Mouse (Mus musculus): ENCODE data around the gene Cnksr1. TPM values are rescaled to one million over a fixed set of nuclear protein-coding genes. Genes with fewer than 3 reads are reported as not detected.

Gene Cnksr1
- polyA plus RNA-seq, 1 experiment from 2014 or later = 7.7 TPM

- Histone ChIP-seq H3K9ac (no peak overlapping the region), H3K9me3 (no peaks in the 10 kb centered on the region), H3K4me3 (replicated peaks) (no peak overlapping the region), H3K36me3 (no peaks in the 10 kb centered on the region), H3K4me2 (no peak overlapping the region), H3K27ac (no peak overlapping the region), H3K4me1 (no peaks in the 10 kb centered on the region), H3K27me3 (replicated peaks) (no peaks in the 10 kb centered on the region)
- no peak for ATAC-seq (ENCODE audit: insufficient read depth, low FRiP score, low read depth)
- 55% methylated on average over 9 of the region's 9 CpGs for WGBS
Observed at GRCm38 (mm10) chr4:134265860-134266585, 27.8 kb upstream of the Cnksr1 start.

- Histone ChIP-seq H3K4me3 (replicated peaks) (no peak overlapping the region), H3K9ac (no peak overlapping the region), H3K9me3 (no peaks in the 10 kb centered on the region), H3K36me3 (no peaks in the 10 kb centered on the region), H3K27me3 (replicated peaks) (no peaks in the 10 kb centered on the region), H3K4me1 (no peaks in the 10 kb centered on the region), H3K4me2 (no peak overlapping the region), H3K27ac (no peak overlapping the region)
- 37% methylated on average over 6 of the region's 6 CpGs for WGBS
- ATAC-seq (ENCODE audit: insufficient read depth, low FRiP score, low read depth) = no peak
Observed at GRCm38 (mm10) chr4:134263191-134263590, 25.0 kb upstream of the Cnksr1 start.

DNA sequence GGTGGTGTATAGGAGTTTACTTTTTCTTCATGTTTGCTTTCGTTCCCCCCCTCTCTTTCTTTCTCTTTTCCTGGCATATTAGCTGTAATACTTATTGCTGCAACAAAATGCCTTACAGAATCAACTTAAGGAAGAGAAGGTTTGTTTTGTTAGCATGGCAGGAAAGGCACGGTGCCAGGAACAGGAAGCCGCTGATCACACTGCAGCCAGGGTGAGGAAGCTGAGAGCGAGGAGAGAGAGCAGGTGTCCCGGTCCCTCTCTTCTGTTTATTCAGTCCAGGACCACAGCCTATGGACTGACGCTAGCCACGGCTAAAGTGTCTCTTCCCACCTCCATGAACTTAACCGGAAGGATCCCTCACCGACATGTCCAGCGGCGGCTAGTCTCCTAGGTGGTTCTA, 20.2 kb upstream of the Cnksr1 start:
- Histone ChIP-seq H3K4me3 (replicated peaks) (no peak overlapping the region), H3K4me2 (no peak overlapping the region), H3K9me3 (no peaks in the 10 kb centered on the region), H3K4me1 (peaks cover 20% of the 10 kb centered on the region), H3K9ac (no peak overlapping the region), H3K36me3 (no peaks in the 10 kb centered on the region), H3K27ac (no peak overlapping the region), H3K27me3 (replicated peaks) (peaks cover 3% of the 10 kb centered on the region)
- 43% methylated on average over 11 of the region's 11 CpGs for WGBS
- no peak for ATAC-seq (ENCODE audit: insufficient read depth, low FRiP score, low read depth)

DNA sequence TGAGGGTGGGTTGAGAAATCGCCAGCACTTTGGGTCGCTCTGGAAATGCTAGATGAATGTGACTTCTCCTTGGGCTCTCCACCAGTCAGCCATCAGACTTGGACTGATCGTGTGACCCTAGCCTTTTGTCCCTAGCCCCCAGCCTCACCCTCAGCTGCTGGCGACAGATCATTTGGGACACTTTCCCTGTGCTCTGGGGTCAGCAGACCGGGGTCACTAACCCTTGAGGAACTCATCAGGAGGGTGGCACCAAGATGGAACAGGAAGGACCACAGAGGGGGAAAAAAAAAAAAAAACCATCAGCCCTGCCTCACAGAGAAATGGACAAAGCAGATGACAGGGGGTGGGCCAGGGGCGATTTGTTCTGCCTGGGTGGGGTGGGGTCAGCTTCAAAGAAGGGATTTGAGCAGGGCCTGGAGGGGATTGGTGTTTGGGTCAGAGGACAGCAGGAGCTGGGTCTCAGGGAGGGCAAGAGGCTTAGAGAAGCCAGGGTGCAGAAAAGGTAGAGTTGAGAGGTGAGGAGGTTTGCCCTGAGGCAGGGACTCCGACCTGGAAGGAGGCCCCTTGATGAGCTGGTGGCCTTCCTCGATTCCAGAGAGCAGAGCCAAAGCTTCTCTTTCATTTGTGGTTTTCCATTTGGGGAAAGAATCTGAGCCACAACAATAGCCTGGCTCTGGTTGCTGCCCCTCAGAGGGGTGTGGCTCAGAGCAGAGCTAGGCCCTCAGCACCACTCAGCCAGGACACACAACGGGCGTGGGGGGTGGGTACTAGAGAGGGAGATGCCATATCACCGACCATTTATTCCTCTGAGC, 19.2 kb upstream of the Cnksr1 start:
- WGBS = 31% methylated on average over 11 of the region's 11 CpGs
- Histone ChIP-seq H3K36me3 (no peaks in the 10 kb centered on the region), H3K9me3 (no peaks in the 10 kb centered on the region), H3K4me3 (replicated peaks) (no peak overlapping the region), H3K4me1 (peaks cover 22% of the 10 kb centered on the region), H3K27ac (peak overlapping the region; percentile 16; the same call in 1 of the 2 replicates), H3K4me2 (no peak overlapping the region), H3K9ac (no peak overlapping the region), H3K27me3 (replicated peaks) (peaks cover 12% of the 10 kb centered on the region)
- ATAC-seq (ENCODE audit: insufficient read depth, low FRiP score, low read depth) = no peak

- H3K4me1 ChIP-seq = peaks cover 28% of the 10 kb centered on the region
- peak overlapping the region; percentile 16; the same call in 1 of the 2 replicates for H3K27ac ChIP-seq
- H3K9ac ChIP-seq = no peak overlapping the region
- H3K27me3 ChIP-seq (replicated peaks) = peaks cover 20% of the 10 kb centered on the region
- H3K36me3 ChIP-seq = no peaks in the 10 kb centered on the region
- ATAC-seq (ENCODE audit: insufficient read depth, low FRiP score, low read depth) = 0 out of 2 replicates have a peak, but pooled peaks have one; percentile 8
- 23% methylated on average over 19 of the region's 19 CpGs for WGBS
- peak overlapping the region; percentile 17; the same call in 1 of the 2 replicates for H3K4me2 ChIP-seq
- no peak overlapping the region for H3K4me3 ChIP-seq (replicated peaks)
- H3K9me3 ChIP-seq = no peaks in the 10 kb centered on the region
Observed at GRCm38 (mm10) chr4:134256407-134257197, 18.4 kb upstream of the Cnksr1 start.

- H3K4me1 ChIP-seq = peaks cover 35% of the 10 kb centered on the region
- no peak overlapping the region for H3K27ac ChIP-seq
- H3K4me2 ChIP-seq = no peak overlapping the region
- H3K36me3 ChIP-seq = no peaks in the 10 kb centered on the region
- H3K27me3 ChIP-seq (replicated peaks) = peaks cover 28% of the 10 kb centered on the region
- no peak overlapping the region for H3K9ac ChIP-seq
- WGBS = 43% methylated on average over 4 of the region's 4 CpGs
- H3K9me3 ChIP-seq = no peaks in the 10 kb centered on the region
- H3K4me3 ChIP-seq (replicated peaks) = no peak overlapping the region
- no peak for ATAC-seq (ENCODE audit: insufficient read depth, low FRiP score, low read depth)
Observed at GRCm38 (mm10) chr4:134255854-134256253, 17.7 kb upstream of the Cnksr1 start.

DNA sequence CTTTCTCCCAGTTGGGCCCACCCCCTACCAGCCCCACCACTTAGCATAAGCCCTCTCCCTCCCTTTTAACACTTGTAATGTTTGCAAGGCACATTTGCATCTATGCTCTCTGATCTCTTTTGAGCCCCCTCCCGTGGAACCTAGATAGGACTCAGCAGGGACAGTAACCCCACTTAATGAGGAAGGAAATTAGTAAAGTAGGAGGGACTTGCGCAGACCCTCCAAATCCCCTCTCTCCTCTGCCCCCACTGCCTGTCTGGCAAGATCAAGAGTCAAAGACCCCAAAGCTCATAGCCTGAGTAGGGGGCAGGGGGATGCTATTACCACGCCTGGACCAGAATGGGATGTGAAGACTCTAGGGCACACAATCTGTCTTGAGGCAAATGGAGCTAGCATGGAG, 16.6 kb upstream of the Cnksr1 start:
- Histone ChIP-seq H3K4me1 (peaks cover 44% of the 10 kb centered on the region), H3K4me2 (no peak overlapping the region), H3K27ac (no peak overlapping the region), H3K9ac (no peak overlapping the region), H3K4me3 (replicated peaks) (no peak overlapping the region), H3K9me3 (no peaks in the 10 kb centered on the region), H3K36me3 (no peaks in the 10 kb centered on the region), H3K27me3 (replicated peaks) (peaks cover 38% of the 10 kb centered on the region)
- WGBS = 50% methylated on average over 3 of the region's 3 CpGs
- ATAC-seq (ENCODE audit: insufficient read depth, low FRiP score, low read depth) = no peak

DNA sequence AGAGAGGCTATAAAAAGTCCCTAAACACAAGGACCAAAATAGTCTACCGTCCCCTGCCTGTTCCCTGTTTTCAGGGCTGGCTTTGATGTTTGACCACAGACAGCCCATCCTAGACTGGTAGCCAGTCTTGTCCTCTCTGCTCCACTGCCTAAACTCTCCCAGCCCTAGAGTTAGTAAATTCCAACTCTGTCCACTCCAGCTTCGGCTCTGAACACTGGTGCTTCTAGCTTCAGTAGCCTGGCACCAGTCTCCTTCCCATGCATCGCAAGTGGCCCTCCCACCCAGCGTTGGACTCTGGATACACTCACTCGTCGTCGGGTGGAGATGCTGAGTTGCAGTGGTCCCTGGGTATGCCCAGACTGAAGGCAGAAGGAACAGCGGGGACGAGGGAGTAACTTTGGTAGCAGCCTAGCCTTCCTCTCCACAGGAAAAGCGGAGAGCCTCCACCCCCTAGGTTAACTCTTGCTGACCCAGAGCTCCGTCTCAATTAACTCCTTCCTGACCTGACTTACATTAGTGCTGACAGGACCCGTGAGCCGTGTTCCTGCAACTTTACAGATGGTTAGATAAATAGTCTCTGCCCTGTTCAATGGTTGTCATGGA, 15.6 kb upstream of the Cnksr1 start, which contains the start of gene Grrp1:
Gene Grrp1 (minus strand): TSS at position 385 of the 603 bp plus-strand sequence.
- H3K9me3 ChIP-seq = no peaks in the 10 kb centered on the region
- no peaks in the 10 kb centered on the region for H3K36me3 ChIP-seq
- peaks cover 51% of the 10 kb centered on the region for H3K4me1 ChIP-seq
- WGBS = 3% methylated on average over 13 of the region's 13 CpGs
- peak within 1 kb of the TSS; percentile 47 for H3K4me3 ChIP-seq (replicated peaks)
- H3K27ac ChIP-seq = 0 out of 2 replicates have a peak within 1 kb of the TSS, but pooled peaks have one; percentile 1
- H3K4me2 ChIP-seq = peak within 1 kb of the TSS; percentile 43
- H3K9ac ChIP-seq = no peak within 1 kb of the TSS; the same call in 1 of the 2 replicates
- no peak for ATAC-seq (ENCODE audit: insufficient read depth, low FRiP score, low read depth)
- H3K27me3 ChIP-seq (replicated peaks) = peaks cover 40% of the 10 kb centered on the region

DNA sequence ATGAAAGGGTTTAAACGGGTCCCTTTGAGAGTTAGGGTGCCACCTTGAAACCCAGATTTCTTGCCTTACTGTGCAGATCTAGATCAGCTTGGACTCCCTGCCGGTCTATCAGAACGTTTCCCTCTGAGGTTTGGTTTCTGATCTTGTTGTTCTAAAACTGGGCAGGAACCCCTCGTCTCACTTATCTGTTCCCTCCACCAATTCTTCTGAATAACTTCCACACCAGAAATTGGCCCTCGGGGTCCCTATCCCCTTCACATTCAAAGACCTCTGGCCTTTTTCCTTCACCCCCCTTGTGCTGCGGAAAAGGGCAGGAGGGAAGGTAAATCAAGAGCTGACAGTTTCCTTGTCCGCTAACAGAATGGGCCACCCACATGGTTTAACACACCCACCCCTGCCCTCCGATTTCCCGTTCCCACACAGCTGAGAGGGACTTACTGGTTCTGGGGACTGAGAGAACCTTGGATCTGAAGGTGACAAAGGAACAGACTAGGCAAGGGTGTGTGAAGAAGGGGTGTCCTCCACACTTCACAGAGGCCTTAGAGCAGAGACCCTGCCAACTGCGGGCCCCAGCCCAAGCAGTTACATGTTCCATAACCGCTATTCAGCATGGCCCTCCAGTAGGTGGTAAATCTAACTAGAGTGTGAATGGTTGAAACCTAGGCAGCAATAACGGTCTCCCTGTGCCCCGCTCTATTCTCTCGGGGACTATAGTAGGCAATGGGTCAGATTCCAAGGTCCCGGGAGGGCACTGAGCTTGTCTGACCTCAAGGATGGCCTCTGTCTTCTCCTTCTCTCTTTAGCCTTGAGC, 14.9 kb upstream of the Cnksr1 start:
- peaks cover 44% of the 10 kb centered on the region for H3K27me3 ChIP-seq (replicated peaks)
- H3K4me2 ChIP-seq = peak overlapping the region; percentile 43
- H3K9me3 ChIP-seq = no peaks in the 10 kb centered on the region
- peak overlapping the region; percentile 47 for H3K4me3 ChIP-seq (replicated peaks)
- H3K27ac ChIP-seq = 0 out of 2 replicates have a peak overlapping the region, but pooled peaks have one; percentile 1
- peaks cover 51% of the 10 kb centered on the region for H3K4me1 ChIP-seq
- no peaks in the 10 kb centered on the region for H3K36me3 ChIP-seq
- WGBS = 28% methylated on average over 15 of the region's 15 CpGs
- H3K9ac ChIP-seq = no peak overlapping the region; the same call in 1 of the 2 replicates
- no peak for ATAC-seq (ENCODE audit: insufficient read depth, low FRiP score, low read depth)

- no peak overlapping the region for H3K9ac ChIP-seq
- ATAC-seq (ENCODE audit: insufficient read depth, low FRiP score, low read depth) = no peak
- no peak overlapping the region for H3K27ac ChIP-seq
- H3K4me1 ChIP-seq = peaks cover 51% of the 10 kb centered on the region
- H3K4me2 ChIP-seq = peak overlapping the region; percentile 96
- H3K9me3 ChIP-seq = no peaks in the 10 kb centered on the region
- WGBS = 20% methylated on average over 22 of the region's 22 CpGs
- peaks cover 49% of the 10 kb centered on the region for H3K27me3 ChIP-seq (replicated peaks)
- peak overlapping the region; percentile 47 for H3K4me3 ChIP-seq (replicated peaks)
- no peaks in the 10 kb centered on the region for H3K36me3 ChIP-seq
Observed at GRCm38 (mm10) chr4:134252131-134252910, 14.1 kb upstream of the Cnksr1 start.
